Mouse (Mus musculus): ENCODE results near the gene Nxnl1. TPM values are rescaled to one million over a fixed set of nuclear protein-coding genes. Genes with fewer than 3 reads are reported as not detected.
A peak's percentile ranks its signal among the peaks of the same experiment; 100 is the strongest.

Nxnl1 gene
- total and polyA plus RNA-seq, 2 experiments from 2014 or later: 0.05 to 0.55 TPM

DNA sequence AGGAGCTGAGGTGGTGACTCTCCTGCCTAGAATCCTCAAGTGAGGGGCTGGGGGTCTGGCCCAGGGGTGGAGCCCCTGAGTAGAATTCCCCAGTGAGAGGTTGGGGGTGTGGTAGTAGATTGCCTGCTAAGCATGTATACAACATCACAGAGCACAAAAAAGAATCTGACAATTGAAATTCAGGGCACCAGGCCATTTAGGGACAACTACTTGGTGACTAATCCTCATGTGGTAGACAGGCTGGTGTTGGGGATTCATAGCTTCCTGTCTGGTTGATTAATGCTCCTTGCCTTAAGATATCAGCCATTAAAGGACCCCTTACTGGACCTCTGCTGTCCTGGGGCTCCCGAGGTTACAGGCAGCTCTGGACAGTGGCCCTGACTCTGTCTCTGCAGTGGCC lies 12.6 kb upstream of the Nxnl1 start:
- 78% methylated on average over 1 of the region's 1 CpGs for WGBS
- TF ChIP-seq CTCF (IDR thresholded peaks at IDR 0.05): no peak
- no peak overlapping the region for H3K27ac ChIP-seq (ENCODE audit: low read depth, low read length)
- H3K4me2 ChIP-seq (ENCODE audit: low read depth, low read length, poor library complexity, severe bottlenecking): no peak overlapping the region
- no peaks in the 10 kb centered on the region for H3K9me3 ChIP-seq (ENCODE audit: low read length)
- no peaks in the 10 kb centered on the region for H3K27me3 ChIP-seq (ENCODE audit: insufficient read depth, low read length)
- no peaks in the 10 kb centered on the region for H3K4me1 ChIP-seq (ENCODE audit: insufficient read depth, low read length)
- no peak for ATAC-seq (ENCODE audit: low FRiP score)
- H3K36me3 ChIP-seq (ENCODE audit: insufficient read depth, low read length): peaks cover 17% of the 10 kb centered on the region
- no peak for DNase-seq (ENCODE audit: low spot score)
- H3K9ac ChIP-seq (replicated peaks; ENCODE audit: low read length, poor library complexity, severe bottlenecking): no peak overlapping the region
- no peak overlapping the region for H3K4me3 ChIP-seq (ENCODE audit: low read depth, low read length)

DNA sequence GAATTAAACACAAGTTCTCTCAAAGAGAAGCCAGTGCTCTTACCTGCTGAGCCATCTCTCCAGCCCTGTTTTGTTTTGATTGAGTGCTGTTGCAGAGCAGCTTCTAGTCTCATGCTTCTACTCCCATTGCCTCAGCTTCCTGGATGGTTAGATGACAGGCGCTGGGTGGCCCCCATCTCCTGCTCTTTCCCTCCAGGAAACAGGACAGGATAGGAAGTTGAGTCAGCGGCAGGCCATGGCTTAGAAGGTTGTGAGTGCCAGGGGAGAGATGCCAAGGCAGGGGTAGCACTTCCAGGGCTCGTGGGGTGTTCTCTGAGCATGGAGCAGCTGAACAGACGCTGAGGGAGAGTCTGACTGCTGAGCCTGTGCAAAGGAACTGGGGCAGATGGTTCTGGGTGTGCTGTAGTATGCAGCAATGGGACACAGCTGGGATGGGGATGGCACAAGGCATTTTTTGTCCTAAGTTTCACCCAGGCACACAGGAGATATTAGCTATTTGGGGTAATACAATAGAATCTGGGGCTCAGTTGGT lies 11.5 kb upstream of the Nxnl1 start:
- Histone ChIP-seq H3K9ac (replicated peaks; ENCODE audit: low read length, poor library complexity, severe bottlenecking) (no peak overlapping the region), H3K4me2 (ENCODE audit: low read depth, low read length, poor library complexity, severe bottlenecking) (no peak overlapping the region), H3K4me1 (ENCODE audit: insufficient read depth, low read length) (no peaks in the 10 kb centered on the region), H3K27ac (ENCODE audit: low read depth, low read length) (no peak overlapping the region), H3K4me3 (ENCODE audit: low read depth, low read length) (no peak overlapping the region), H3K27me3 (ENCODE audit: insufficient read depth, low read length) (no peaks in the 10 kb centered on the region), H3K9me3 (ENCODE audit: low read length) (no peaks in the 10 kb centered on the region), H3K36me3 (ENCODE audit: insufficient read depth, low read length) (peaks cover 12% of the 10 kb centered on the region)
- WGBS: 72% methylated on average over 4 of the region's 4 CpGs
- ATAC-seq (ENCODE audit: low FRiP score) (no peak), DNase-seq (ENCODE audit: low spot score) (no peak)
- TF ChIP-seq CTCF (IDR thresholded peaks at IDR 0.05): no peak

DNA sequence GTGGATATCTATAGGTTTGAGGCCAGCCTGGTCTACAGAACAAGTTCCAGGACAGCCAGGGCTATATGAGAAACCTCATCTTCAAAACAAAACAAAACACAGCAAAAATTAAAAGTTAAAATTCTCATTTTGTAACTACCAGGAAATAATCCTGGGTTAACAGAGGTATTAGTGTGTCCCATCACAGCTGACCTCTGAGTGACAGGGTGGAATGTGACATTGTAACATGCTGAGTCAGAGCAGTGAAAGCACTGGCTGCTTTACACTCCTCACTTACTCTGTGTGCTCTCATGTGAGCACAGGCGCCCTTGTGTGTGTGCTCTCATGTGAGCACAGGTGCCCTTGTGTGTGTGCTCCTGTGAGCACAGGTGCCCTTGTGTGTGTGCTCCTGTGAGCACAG lies 8.6 kb upstream of the Nxnl1 start:
- WGBS: 71% methylated on average over 1 of the region's 1 CpGs
- no peak for ATAC-seq (ENCODE audit: low FRiP score)
- no peaks in the 10 kb centered on the region for H3K27me3 ChIP-seq (ENCODE audit: insufficient read depth, low read length)

DNA sequence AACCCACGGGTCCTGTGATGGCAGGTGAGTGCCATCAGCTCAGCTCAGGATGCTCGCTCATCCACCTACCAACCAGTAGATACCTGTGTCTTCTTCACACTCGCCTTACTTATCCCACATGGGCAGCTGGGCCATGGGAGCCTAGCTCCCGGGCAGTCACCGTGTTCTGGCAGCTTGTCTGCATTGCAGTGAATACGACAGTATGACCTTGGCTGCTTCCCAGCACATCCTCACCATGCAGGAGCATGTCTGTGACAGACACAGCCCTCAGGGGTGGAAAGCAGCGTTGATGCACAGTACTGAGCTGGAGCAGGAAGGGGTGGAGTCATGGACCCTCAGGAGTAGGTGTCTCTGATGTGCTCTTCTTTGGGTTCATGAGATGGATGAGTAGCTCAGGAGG lies 8.0 kb upstream of the Nxnl1 start:
- no peaks in the 10 kb centered on the region for H3K27me3 ChIP-seq (ENCODE audit: insufficient read depth, low read length)
- no peak overlapping the region for H3K27ac ChIP-seq (ENCODE audit: low read depth, low read length)
- H3K4me1 ChIP-seq (ENCODE audit: insufficient read depth, low read length): peaks cover 4% of the 10 kb centered on the region; the same call in 1 of the 2 replicates
- ATAC-seq (ENCODE audit: low FRiP score) (no peak), DNase-seq (ENCODE audit: low spot score) (no peak)
- H3K9me3 ChIP-seq (ENCODE audit: low read length): no peaks in the 10 kb centered on the region
- H3K9ac ChIP-seq (replicated peaks; ENCODE audit: low read length, poor library complexity, severe bottlenecking): 0 out of 2 replicates have a peak overlapping the region, but pooled peaks have one; percentile 33
- H3K4me2 ChIP-seq (ENCODE audit: low read depth, low read length, poor library complexity, severe bottlenecking): no peak overlapping the region
- no peak for TF ChIP-seq CTCF (IDR thresholded peaks at IDR 0.05)
- no peaks in the 10 kb centered on the region; the same call in 1 of the 2 replicates for H3K36me3 ChIP-seq (ENCODE audit: insufficient read depth, low read length)
- H3K4me3 ChIP-seq (ENCODE audit: low read depth, low read length): no peak overlapping the region
- WGBS: 86% methylated on average over 7 of the region's 7 CpGs

More for the DNA sequence above, 8.6 kb upstream of the Nxnl1 start:
- no peak overlapping the region for H3K4me3 ChIP-seq (ENCODE audit: low read depth, low read length)
- no peak for DNase-seq (ENCODE audit: low spot score)
- H3K36me3 ChIP-seq (ENCODE audit: insufficient read depth, low read length): no peaks in the 10 kb centered on the region; the same call in 1 of the 2 replicates
- TF ChIP-seq CTCF (IDR thresholded peaks at IDR 0.05): no peak
- H3K9me3 ChIP-seq (ENCODE audit: low read length): no peaks in the 10 kb centered on the region
- peaks cover 4% of the 10 kb centered on the region; the same call in 1 of the 2 replicates for H3K4me1 ChIP-seq (ENCODE audit: insufficient read depth, low read length)
- no peak overlapping the region for H3K4me2 ChIP-seq (ENCODE audit: low read depth, low read length, poor library complexity, severe bottlenecking)
- H3K27ac ChIP-seq (ENCODE audit: low read depth, low read length): no peak overlapping the region
- H3K9ac ChIP-seq (replicated peaks; ENCODE audit: low read length, poor library complexity, severe bottlenecking): no peak overlapping the region

DNA sequence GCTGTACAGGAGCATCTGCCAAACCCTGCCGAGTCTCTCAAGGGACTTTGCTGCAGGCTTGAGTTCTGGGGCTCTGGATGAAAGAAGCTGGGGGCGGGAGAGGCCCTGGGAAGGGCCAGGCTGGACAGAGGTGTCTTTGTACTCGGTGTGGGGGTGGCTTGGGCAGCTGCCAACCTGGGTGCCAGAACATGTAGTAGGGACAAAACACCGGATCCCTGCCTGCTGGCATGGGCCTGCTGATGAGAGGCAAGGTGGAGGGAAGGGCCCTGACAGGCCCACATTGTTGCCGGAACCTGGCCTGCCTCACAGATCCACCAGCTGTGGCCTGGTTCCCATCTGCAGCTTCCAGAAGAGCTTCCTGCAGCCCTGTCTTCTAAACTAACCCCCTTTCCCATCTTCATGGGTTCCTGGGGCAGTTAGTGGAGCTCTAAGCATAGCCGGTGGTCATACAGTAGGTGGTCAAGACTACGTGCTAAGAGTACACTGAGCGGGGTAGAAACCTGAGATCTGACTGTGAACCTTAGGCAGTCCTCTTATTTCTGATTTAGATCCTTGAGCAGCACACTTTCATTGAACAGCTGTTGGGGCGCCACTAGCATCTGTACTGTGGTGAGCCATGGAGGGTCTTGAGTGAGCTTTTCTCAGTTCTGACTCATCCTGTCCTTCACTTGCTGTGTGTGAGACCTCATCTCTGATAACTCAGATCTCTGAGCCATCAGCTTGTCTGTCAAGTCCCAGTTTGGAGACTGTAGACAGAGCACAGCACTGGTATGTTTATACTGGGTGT lies 6.6 kb upstream of the Nxnl1 start:
- TF ChIP-seq CTCF (IDR thresholded peaks at IDR 0.05): no peak
- Histone ChIP-seq H3K9ac (replicated peaks; ENCODE audit: low read length, poor library complexity, severe bottlenecking) (no peak overlapping the region), H3K27me3 (ENCODE audit: insufficient read depth, low read length) (no peaks in the 10 kb centered on the region), H3K4me2 (ENCODE audit: low read depth, low read length, poor library complexity, severe bottlenecking) (peak overlapping the region; percentile 29; the same call in 1 of the 2 replicates), H3K4me3 (ENCODE audit: low read depth, low read length) (no peak overlapping the region), H3K36me3 (ENCODE audit: insufficient read depth, low read length) (no peaks in the 10 kb centered on the region), H3K27ac (ENCODE audit: low read depth, low read length) (peak overlapping the region; percentile 38; the same call in 1 of the 2 replicates), H3K4me1 (ENCODE audit: insufficient read depth, low read length) (peaks cover 8% of the 10 kb centered on the region; the same call in 1 of the 2 replicates), H3K9me3 (ENCODE audit: low read length) (no peaks in the 10 kb centered on the region)
- DNase-seq (ENCODE audit: low spot score) (peak; percentile 89), ATAC-seq (ENCODE audit: low FRiP score) (no peak)
- WGBS: 59% methylated on average over 9 of the region's 9 CpGs

DNA sequence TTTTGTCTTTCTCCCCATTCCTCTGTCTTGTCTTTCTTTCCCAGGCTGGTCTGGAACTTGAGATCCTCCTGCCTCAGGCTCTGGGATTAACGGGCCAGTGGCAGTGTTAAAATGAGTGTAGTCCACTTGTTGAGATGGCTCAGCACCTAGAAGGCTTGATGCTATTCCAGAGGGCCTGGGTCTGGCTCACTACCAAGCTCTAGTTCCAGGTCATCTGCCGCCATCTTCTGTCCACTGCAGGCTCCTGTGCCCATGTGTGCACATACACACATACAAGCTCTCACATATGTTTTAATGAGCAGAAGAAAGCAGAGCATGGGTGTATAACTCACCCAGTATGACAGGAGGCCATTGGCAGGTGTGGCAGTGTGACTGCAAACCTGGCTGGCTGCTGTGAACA lies 5.7 kb upstream of the Nxnl1 start:
- ATAC-seq (ENCODE audit: low FRiP score): no peak
- H3K4me2 ChIP-seq (ENCODE audit: low read depth, low read length, poor library complexity, severe bottlenecking): peak overlapping the region; percentile 77

More for the DNA sequence above, 5.7 kb upstream of the Nxnl1 start:
- 0 out of 2 replicates have a peak, but pooled peaks have one; percentile 9 for TF ChIP-seq CTCF (IDR thresholded peaks at IDR 0.05)
- Histone ChIP-seq H3K9me3 (ENCODE audit: low read length) (no peaks in the 10 kb centered on the region), H3K36me3 (ENCODE audit: insufficient read depth, low read length) (no peaks in the 10 kb centered on the region), H3K27me3 (ENCODE audit: insufficient read depth, low read length) (0 out of 2 replicates have a peak, but pooled peaks cover 4% of the 10 kb centered on the region), H3K4me3 (ENCODE audit: low read depth, low read length) (peak overlapping the region; percentile 65; the same call in 1 of the 2 replicates), H3K9ac (replicated peaks; ENCODE audit: low read length, poor library complexity, severe bottlenecking) (no peak overlapping the region), H3K27ac (ENCODE audit: low read depth, low read length) (no peak overlapping the region; the same call in 1 of the 2 replicates), H3K4me1 (ENCODE audit: insufficient read depth, low read length) (peaks cover 8% of the 10 kb centered on the region; the same call in 1 of the 2 replicates)
- WGBS: 93% methylated on average over 2 of the region's 2 CpGs
- DNase-seq (ENCODE audit: low spot score): no peak
